Mouse (Mus musculus): ENCODE measurements around the gene Mpv17l2.

DNA sequence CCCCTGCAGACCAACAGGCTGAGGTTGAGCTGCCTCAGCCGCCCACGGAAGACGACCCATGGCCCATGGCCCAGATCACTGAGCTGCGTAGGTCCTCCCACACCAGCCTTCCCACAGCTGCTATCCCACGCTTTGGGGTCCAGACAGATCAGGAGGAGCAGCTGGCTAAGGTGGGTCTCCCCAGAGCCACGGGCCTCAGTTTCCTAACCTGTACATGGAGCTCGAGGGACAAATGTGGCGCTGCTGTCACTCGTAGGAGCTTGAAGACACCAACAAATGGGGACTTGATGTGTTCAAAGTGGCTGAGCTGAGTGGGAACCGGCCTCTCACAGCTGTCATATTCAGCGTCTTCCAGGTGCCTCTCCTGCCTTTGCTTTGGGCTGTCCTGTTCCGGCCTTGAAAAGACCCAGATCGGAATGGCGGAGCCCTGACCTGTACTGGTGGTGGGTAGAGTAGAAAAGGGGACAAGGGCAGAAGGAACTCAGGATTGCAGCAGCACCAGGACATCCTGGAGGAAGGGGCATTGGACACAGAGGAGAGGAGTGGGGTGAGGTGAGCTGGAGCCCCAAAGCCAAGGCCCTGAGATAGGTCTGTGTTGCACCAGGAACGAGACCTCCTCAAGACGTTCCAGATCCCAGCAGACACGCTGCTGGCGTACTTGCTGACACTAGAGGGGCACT lies 13.4 kb downstream of the Mpv17l2 start:
- TF ChIP-seq CTCF (conservative IDR thresholded peaks at IDR 0.05; ENCODE audit: low read length) = no peak
- no peak for TF ChIP-seq POU5F1 (IDR thresholded peaks at IDR 0.05; ENCODE audit: borderline replicate concordance, low read length)

Measured in E14TG2a.4 (cell line).